Mouse (Mus musculus): ENCODE results near the gene Maml2. TPM values are rescaled to one million over a fixed set of nuclear protein-coding genes. Genes with fewer than 3 reads are reported as not detected.
A peak's percentile ranks its signal among the peaks of the same experiment; 100 is the strongest.

Gene Maml2
- polyA plus RNA-seq, 1 experiment from 2014 or later = 10.7 TPM

DNA sequence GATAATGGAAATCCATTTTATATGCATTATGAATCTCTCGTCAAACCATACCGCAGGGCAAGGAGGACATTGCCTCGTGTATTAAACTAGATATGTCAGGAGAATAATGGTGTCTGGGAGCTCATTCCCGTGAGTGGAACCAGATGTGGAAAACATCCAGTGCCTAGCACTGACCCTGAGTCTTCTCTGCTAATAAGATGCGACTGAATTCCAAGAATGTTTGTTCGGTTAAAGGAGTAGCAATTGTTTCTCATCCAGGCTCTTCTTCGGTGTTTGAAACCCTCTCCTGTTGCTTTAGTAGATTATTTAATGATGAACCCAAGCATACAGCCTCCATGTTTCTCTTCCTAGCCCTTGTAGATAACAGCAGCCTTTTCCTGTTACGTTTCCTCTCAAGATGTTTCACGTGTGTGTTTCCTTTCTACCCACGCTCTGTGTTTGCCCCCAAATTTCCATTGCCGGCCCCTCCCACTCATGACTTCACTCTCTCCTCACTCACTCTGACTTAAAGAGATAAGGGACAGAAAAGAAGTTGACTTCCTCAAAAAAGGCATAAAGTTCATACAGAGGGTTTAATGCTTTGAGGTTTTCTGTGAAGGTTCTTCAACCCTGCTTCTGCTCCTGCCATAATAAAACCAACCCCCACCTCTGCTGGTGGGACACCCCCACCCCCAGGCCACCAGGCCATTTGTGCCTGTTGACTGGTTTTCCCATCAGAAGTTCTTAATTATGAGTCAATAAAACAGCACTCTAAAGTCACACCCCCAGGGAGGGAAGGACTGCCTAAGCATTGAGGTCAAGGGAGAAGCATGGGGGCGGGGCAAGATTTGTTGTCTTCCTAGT is 238.9 kb downstream of the Maml2 start:
- H3K4me1 ChIP-seq (ENCODE audit: control insufficient read depth, insufficient read depth, low read length) = peaks cover 50% of the 10 kb centered on the region

DNA sequence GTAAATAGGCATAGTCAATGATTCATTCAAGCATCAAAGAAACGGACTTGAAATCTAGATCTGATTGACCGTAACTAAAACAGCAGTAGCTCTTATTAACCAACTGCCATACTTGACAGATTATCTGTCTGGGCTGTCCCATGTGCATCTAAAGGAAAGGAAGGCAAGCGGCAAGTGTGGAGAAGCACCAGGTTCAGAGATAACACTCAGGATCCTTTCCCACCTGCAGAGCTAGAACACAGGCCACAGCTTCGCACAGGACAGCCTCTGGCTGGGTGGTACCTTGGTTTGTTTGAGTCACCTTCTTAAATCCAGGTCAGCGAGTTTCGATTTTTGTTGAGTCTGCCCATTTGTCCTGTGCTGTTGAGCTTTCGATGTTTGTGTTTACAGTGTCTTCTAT is 240.4 kb downstream of the Maml2 start:
- no peak overlapping the region for H3K4me2 ChIP-seq (replicated peaks; ENCODE audit: low read depth, low read length)
- no peak overlapping the region for H3K9ac ChIP-seq (ENCODE audit: low read depth, low read length)
- H3K4me1 ChIP-seq (ENCODE audit: control insufficient read depth, insufficient read depth, low read length) = peaks cover 49% of the 10 kb centered on the region
- H3K9me3 ChIP-seq (ENCODE audit: control insufficient read depth, low read length) = peaks cover 9% of the 10 kb centered on the region
- H3K27me3 ChIP-seq (ENCODE audit: control insufficient read depth, insufficient read depth, low read length) = no peaks in the 10 kb centered on the region
- WGBS = 63% methylated on average over 7 of the region's 7 CpGs
- no peaks in the 10 kb centered on the region for H3K36me3 ChIP-seq (ENCODE audit: control insufficient read depth, insufficient read depth, low read length)
- H3K4me3 ChIP-seq (ENCODE audit: low read length) = no peak overlapping the region
- no peak for ATAC-seq (ENCODE audit: low FRiP score, low TSS enrichment)
- no peak overlapping the region for H3K27ac ChIP-seq (ENCODE audit: low read depth, low read length)

More for the DNA sequence above, 238.9 kb downstream of the Maml2 start:
- 41% methylated on average over 12 of the region's 12 CpGs for WGBS
- Histone ChIP-seq H3K9me3 (ENCODE audit: control insufficient read depth, low read length) (peaks cover 9% of the 10 kb centered on the region), H3K4me3 (ENCODE audit: low read length) (no peak overlapping the region), H3K9ac (ENCODE audit: low read depth, low read length) (no peak overlapping the region), H3K27me3 (ENCODE audit: control insufficient read depth, insufficient read depth, low read length) (no peaks in the 10 kb centered on the region), H3K36me3 (ENCODE audit: control insufficient read depth, insufficient read depth, low read length) (no peaks in the 10 kb centered on the region), H3K4me2 (replicated peaks; ENCODE audit: low read depth, low read length) (no peak overlapping the region), H3K27ac (ENCODE audit: low read depth, low read length) (peak overlapping the region; percentile 47; the same call in 1 of the 2 replicates)
- ATAC-seq (ENCODE audit: low FRiP score, low TSS enrichment) = 0 out of 2 replicates have a peak, but pooled peaks have one; percentile 14

DNA sequence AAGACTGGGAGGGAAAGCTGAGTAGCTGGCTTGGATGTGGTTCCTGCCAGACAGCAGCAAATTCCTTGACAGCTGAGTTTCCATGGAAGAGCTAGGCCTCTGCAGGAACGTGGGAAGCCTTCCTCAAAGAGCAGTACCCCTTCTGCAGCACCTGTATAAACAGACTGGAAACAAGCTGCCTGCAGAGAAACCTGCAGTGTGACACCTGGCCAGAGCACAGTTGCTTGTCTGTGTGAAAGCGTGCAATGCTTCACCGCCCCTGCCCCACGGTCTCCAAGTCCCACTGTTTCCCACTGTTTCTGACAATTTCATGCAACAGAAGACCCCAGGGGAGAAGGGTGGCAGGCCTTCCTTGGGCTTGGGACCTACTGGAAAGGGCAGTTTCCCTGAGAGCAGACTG is 241.8 kb downstream of the Maml2 start:
- Histone ChIP-seq H3K4me2 (replicated peaks; ENCODE audit: low read depth, low read length) (no peak overlapping the region), H3K9ac (ENCODE audit: low read depth, low read length) (no peak overlapping the region), H3K27ac (ENCODE audit: low read depth, low read length) (peak overlapping the region; percentile 42; the same call in 1 of the 2 replicates), H3K27me3 (ENCODE audit: control insufficient read depth, insufficient read depth, low read length) (no peaks in the 10 kb centered on the region), H3K4me3 (ENCODE audit: low read length) (no peak overlapping the region), H3K36me3 (ENCODE audit: control insufficient read depth, insufficient read depth, low read length) (no peaks in the 10 kb centered on the region), H3K4me1 (ENCODE audit: control insufficient read depth, insufficient read depth, low read length) (peaks cover 45% of the 10 kb centered on the region), H3K9me3 (ENCODE audit: control insufficient read depth, low read length) (peaks cover 4% of the 10 kb centered on the region)
- 25% methylated on average over 4 of the region's 4 CpGs for WGBS
- peak; percentile 57; the same call in 1 of the 2 replicates for ATAC-seq (ENCODE audit: low FRiP score, low TSS enrichment)

DNA sequence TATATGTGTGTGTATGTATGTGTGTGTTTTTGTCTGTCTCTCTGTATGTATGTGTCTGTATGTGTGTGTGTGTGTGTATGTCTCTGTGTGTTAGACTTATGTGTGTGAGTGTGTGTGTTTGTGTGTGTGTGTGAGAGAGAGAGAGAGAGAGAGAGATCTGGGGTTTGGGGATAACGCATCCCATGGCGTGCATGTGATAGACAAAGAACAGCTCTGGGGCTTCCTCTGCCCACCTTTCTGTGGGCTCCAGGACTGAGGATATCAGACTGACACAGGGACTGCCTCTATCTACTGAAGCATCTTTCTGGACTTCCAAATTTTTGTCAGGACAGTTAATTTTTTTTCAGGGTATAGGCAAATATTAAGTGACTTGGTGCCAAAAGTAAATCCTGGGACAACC is 242.5 kb downstream of the Maml2 start:
- Histone ChIP-seq H3K4me1 (ENCODE audit: control insufficient read depth, insufficient read depth, low read length) (peaks cover 45% of the 10 kb centered on the region), H3K36me3 (ENCODE audit: control insufficient read depth, insufficient read depth, low read length) (no peaks in the 10 kb centered on the region), H3K4me3 (ENCODE audit: low read length) (no peak overlapping the region), H3K9me3 (ENCODE audit: control insufficient read depth, low read length) (no peaks in the 10 kb centered on the region), H3K27me3 (ENCODE audit: control insufficient read depth, insufficient read depth, low read length) (no peaks in the 10 kb centered on the region), H3K4me2 (replicated peaks; ENCODE audit: low read depth, low read length) (no peak overlapping the region), H3K27ac (ENCODE audit: low read depth, low read length) (no peak overlapping the region), H3K9ac (ENCODE audit: low read depth, low read length) (no peak overlapping the region)
- WGBS = 92% methylated on average over 2 of the region's 2 CpGs
- ATAC-seq (ENCODE audit: low FRiP score, low TSS enrichment) = no peak

DNA sequence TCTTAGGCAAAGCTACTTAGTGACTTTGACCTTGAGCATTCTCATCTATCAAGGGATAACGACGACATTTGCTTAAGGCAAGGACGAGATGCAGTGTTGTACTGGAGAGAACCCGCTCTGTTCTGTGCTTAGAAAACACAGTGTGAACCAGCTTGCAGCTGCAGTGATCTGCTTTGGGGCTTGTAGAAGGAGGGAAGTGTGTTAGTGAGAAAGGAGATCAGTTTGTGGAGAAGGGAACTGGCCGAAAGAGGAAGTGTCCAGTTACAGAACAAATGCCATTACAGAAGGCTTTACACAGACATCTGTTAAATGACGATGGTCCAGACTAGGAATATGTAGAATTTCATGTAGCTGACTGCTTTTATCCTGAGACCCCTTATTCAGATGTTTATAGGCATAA is 243.0 kb downstream of the Maml2 start:
- H3K4me2 ChIP-seq (replicated peaks; ENCODE audit: low read depth, low read length) = no peak overlapping the region
- H3K4me1 ChIP-seq (ENCODE audit: control insufficient read depth, insufficient read depth, low read length) = peaks cover 45% of the 10 kb centered on the region
- no peaks in the 10 kb centered on the region for H3K27me3 ChIP-seq (ENCODE audit: control insufficient read depth, insufficient read depth, low read length)
- no peak overlapping the region for H3K4me3 ChIP-seq (ENCODE audit: low read length)
- 14% methylated on average over 6 of the region's 6 CpGs for WGBS
- no peak for ATAC-seq (ENCODE audit: low FRiP score, low TSS enrichment)
- H3K36me3 ChIP-seq (ENCODE audit: control insufficient read depth, insufficient read depth, low read length) = no peaks in the 10 kb centered on the region
- H3K27ac ChIP-seq (ENCODE audit: low read depth, low read length) = peak overlapping the region; percentile 53; the same call in 1 of the 2 replicates
- no peaks in the 10 kb centered on the region for H3K9me3 ChIP-seq (ENCODE audit: control insufficient read depth, low read length)
- H3K9ac ChIP-seq (ENCODE audit: low read depth, low read length) = no peak overlapping the region

DNA sequence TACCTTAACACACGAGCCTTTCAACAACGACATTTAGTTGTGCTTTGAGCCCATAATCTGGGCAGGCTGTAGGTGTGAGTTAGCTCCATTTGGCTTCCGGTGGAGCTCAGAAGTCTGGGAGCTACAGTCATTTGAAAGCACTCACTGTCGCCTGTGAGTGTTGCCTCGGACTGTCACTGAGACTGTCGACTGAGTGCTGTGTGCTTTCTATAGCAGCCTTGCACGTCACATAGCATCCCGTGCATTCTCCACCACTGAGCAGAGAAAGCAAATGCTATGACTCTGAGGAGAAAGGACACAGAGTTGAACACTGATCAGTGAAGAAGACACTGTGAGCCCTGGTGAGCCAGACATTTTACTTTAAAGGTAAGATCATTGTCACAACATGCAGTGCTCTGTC is 245.4 kb downstream of the Maml2 start:
- no peaks in the 10 kb centered on the region for H3K27me3 ChIP-seq (ENCODE audit: control insufficient read depth, insufficient read depth, low read length)
- ATAC-seq (ENCODE audit: low FRiP score, low TSS enrichment) = no peak
- H3K9me3 ChIP-seq (ENCODE audit: control insufficient read depth, low read length) = no peaks in the 10 kb centered on the region
- no peak overlapping the region for H3K27ac ChIP-seq (ENCODE audit: low read depth, low read length)
- H3K4me3 ChIP-seq (ENCODE audit: low read length) = no peak overlapping the region
- no peak overlapping the region for H3K9ac ChIP-seq (ENCODE audit: low read depth, low read length)
- H3K4me1 ChIP-seq (ENCODE audit: control insufficient read depth, insufficient read depth, low read length) = peaks cover 28% of the 10 kb centered on the region
- no peak overlapping the region for H3K4me2 ChIP-seq (replicated peaks; ENCODE audit: low read depth, low read length)
- H3K36me3 ChIP-seq (ENCODE audit: control insufficient read depth, insufficient read depth, low read length) = no peaks in the 10 kb centered on the region
- WGBS = 36% methylated on average over 8 of the region's 8 CpGs

GRCm38 (mm10) chr9:13544133-13544532 is 246.4 kb downstream of the Maml2 start:
- WGBS = 27% methylated on average over 8 of the region's 8 CpGs
- no peak overlapping the region for H3K4me2 ChIP-seq (replicated peaks; ENCODE audit: low read depth, low read length)
- no peak overlapping the region for H3K27ac ChIP-seq (ENCODE audit: low read depth, low read length)
- H3K4me1 ChIP-seq (ENCODE audit: control insufficient read depth, insufficient read depth, low read length) = peaks cover 22% of the 10 kb centered on the region
- H3K4me3 ChIP-seq (ENCODE audit: low read length) = no peak overlapping the region
- no peak for ATAC-seq (ENCODE audit: low FRiP score, low TSS enrichment)
- no peak overlapping the region for H3K9ac ChIP-seq (ENCODE audit: low read depth, low read length)
- H3K27me3 ChIP-seq (ENCODE audit: control insufficient read depth, insufficient read depth, low read length) = no peaks in the 10 kb centered on the region
- H3K36me3 ChIP-seq (ENCODE audit: control insufficient read depth, insufficient read depth, low read length) = no peaks in the 10 kb centered on the region
- no peaks in the 10 kb centered on the region for H3K9me3 ChIP-seq (ENCODE audit: control insufficient read depth, low read length)

DNA sequence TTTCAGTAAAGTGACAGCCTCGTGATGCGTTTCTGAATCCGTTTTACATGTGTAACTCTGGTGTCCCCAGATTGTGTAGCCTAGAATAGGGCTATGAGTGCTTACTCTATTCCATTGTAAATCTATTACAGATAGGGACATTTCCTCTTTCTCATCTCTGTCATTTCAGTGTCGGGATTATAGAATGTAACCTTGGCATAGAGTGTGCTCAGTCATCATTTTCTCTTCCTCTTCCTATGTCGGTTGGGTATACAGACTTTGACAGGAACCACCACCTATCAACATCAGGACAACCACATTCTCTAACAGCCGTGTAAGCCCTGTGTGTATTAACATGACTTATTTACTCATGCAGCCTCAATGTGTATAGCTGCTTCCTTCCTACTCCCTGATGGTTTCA is 248.0 kb downstream of the Maml2 start:
- no peak for ATAC-seq (ENCODE audit: low FRiP score, low TSS enrichment)
- 65% methylated on average over 6 of the region's 6 CpGs for WGBS
- Histone ChIP-seq H3K4me1 (ENCODE audit: control insufficient read depth, insufficient read depth, low read length) (peaks cover 6% of the 10 kb centered on the region; the same call in 1 of the 2 replicates), H3K9ac (ENCODE audit: low read depth, low read length) (no peak overlapping the region), H3K4me3 (ENCODE audit: low read length) (no peak overlapping the region), H3K27me3 (ENCODE audit: control insufficient read depth, insufficient read depth, low read length) (no peaks in the 10 kb centered on the region), H3K27ac (ENCODE audit: low read depth, low read length) (no peak overlapping the region), H3K9me3 (ENCODE audit: control insufficient read depth, low read length) (no peaks in the 10 kb centered on the region), H3K4me2 (replicated peaks; ENCODE audit: low read depth, low read length) (no peak overlapping the region), H3K36me3 (ENCODE audit: control insufficient read depth, insufficient read depth, low read length) (no peaks in the 10 kb centered on the region)

DNA sequence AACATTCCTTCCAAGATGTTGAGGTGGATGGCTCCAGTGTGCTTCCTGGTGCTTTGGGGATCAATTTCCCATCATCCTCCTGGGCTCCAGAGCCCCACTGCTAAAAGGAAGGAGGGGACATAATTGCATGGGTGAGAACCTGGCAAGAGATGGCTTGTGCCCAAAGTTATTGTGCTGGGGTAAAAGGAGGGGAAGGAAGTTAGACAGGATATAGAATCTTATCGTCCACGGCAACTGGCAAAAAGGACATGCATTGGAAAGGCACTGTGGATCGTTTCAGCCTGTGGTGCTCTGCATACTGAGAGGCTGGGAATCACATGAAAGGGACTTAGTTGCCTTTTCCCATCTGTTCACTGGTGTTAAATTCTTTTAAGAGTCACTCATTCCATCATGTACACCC is 252.2 kb downstream of the Maml2 start:
- Histone ChIP-seq H3K36me3 (ENCODE audit: control insufficient read depth, insufficient read depth, low read length) (no peaks in the 10 kb centered on the region), H3K4me2 (replicated peaks; ENCODE audit: low read depth, low read length) (no peak overlapping the region), H3K9ac (ENCODE audit: low read depth, low read length) (no peak overlapping the region), H3K4me1 (ENCODE audit: control insufficient read depth, insufficient read depth, low read length) (0 out of 2 replicates have a peak, but pooled peaks cover 4% of the 10 kb centered on the region), H3K27ac (ENCODE audit: low read depth, low read length) (no peak overlapping the region), H3K4me3 (ENCODE audit: low read length) (no peak overlapping the region), H3K27me3 (ENCODE audit: control insufficient read depth, insufficient read depth, low read length) (no peaks in the 10 kb centered on the region), H3K9me3 (ENCODE audit: control insufficient read depth, low read length) (no peaks in the 10 kb centered on the region)
- WGBS = 86% methylated on average over 3 of the region's 3 CpGs
- no peak for ATAC-seq (ENCODE audit: low FRiP score, low TSS enrichment)
